Mouse (Mus musculus): ENCODE results near the gene Pnn. TPM values are rescaled to one million over a fixed set of nuclear protein-coding genes. Genes with fewer than 3 reads are reported as not detected.
A peak's percentile ranks its signal among the peaks of the same experiment; 100 is the strongest.

The Pnn gene
- total and polyA plus RNA-seq, 3 experiments = 38.4 to 216 (median 132) TPM

DNA sequence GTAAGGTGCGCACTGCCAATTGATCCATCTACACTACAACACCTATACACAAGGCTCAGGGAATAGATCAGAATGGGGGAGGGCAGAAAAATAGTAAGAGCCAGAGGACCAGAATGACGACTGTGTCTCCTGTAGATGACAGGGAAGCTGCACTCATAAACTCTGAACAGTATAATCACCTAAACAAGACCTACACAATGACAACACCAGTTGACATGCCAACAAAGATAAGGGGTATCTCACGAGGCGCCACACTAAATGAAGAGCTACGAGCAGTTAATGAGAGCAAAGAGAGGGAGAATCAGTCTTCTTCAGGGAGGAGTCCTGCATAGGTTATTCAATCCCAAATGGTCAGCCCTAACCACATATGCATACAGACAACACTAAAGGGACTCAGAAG, 13.5 kb upstream of the Pnn start (continued):
- TF ChIP-seq MYB (IDR thresholded peaks at IDR 0.05; ENCODE audit: low read depth, low read length) (no peak), MEF2A (IDR thresholded peaks at IDR 0.05; ENCODE audit: extremely low read depth, insufficient replicate concordance, low read depth, low read length, poor library complexity, severe bottlenecking) (no peak), MAZ (IDR thresholded peaks at IDR 0.05; ENCODE audit: low read depth, low read length) (no peak), ELF1 (IDR thresholded peaks at IDR 0.05; ENCODE audit: low read depth, low read length) (no peak), TAL1 (IDR thresholded peaks at IDR 0.05; ENCODE audit: low read length) (peak; percentile 34), NRF1 (IDR thresholded peaks at IDR 0.05; ENCODE audit: insufficient read depth, low read depth, low read length, poor library complexity, severe bottlenecking) (no peak), POLR2AphosphoS2 (IDR thresholded peaks at IDR 0.05; ENCODE audit: low read length) (no peak; the same call in 1 of the 2 replicates), SMC3 (IDR thresholded peaks at IDR 0.05; ENCODE audit: low read depth, low read length) (no peak), CHD2 (IDR thresholded peaks at IDR 0.05; ENCODE audit: low read length) (no peak), ETS1 (IDR thresholded peaks at IDR 0.05; ENCODE audit: low read depth, low read length) (peak; percentile 89), SIN3A (IDR thresholded peaks at IDR 0.05; ENCODE audit: low read length) (peak; percentile 88), POLR2A (IDR thresholded peaks at IDR 0.05; ENCODE audit: control insufficient read depth in 1 of 2, insufficient read depth in 1 of 2, low read depth in 1 of 2, low read length in 2 of 2, poor library complexity in 1 of 2) (no peak), POLR2AphosphoS5 (IDR thresholded peaks at IDR 0.05; ENCODE audit: borderline replicate concordance, low read depth, low read length) (no peak), HCFC1 (IDR thresholded peaks at IDR 0.05; ENCODE audit: low read depth, low read length) (0 out of 2 replicates have a peak, but pooled peaks have one; percentile 34), CTCF (IDR thresholded peaks at IDR 0.05 in 2 of 3, conservative IDR thresholded peaks at IDR 0.05 in 1 of 3; ENCODE audit: control insufficient read depth in 1 of 3, insufficient read depth in 1 of 3, low read depth in 2 of 3, low read length in 3 of 3, poor library complexity in 1 of 3, severe bottlenecking in 1 of 3) (no peak), UBTF (IDR thresholded peaks at IDR 0.05; ENCODE audit: borderline replicate concordance, insufficient read depth, low read depth, low read length) (no peak), MAX (IDR thresholded peaks at IDR 0.05; ENCODE audit: low read length) (no peak)

DNA sequence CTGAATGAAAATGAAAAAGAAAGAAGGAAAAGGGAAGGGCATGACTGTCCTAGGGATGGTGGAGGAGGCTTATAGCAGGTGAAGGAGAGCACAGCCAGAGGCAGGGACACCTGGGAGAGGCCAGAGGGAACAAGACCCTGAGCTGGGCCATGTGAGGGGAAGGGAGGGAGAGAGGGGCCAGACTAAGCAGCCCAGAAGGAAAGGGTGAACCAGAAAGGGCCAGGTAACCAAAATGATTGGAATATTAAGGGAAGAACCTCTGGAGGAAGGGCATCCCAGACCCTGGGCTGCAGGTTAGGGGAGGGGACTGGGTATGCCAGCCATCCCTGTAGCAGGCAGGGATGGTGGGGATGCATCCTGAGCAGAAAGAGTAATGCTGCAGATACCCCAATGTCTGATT, 12.7 kb upstream of the Pnn start:
- peaks cover 7 to 84% of the 10 kb centered on the region in 2 experiments for H3K36me3 ChIP-seq (ENCODE audit: control insufficient read depth in 1 of 2, insufficient read depth in 2 of 2, low read length in 2 of 2)
- DNase-seq (ENCODE audit: low read depth, low spot score) = no peak
- TF ChIP-seq POLR2A (IDR thresholded peaks at IDR 0.05; ENCODE audit: control insufficient read depth in 1 of 2, insufficient read depth in 1 of 2, low read depth in 1 of 2, low read length in 2 of 2, poor library complexity in 1 of 2) (no peak), POLR2AphosphoS5 (IDR thresholded peaks at IDR 0.05; ENCODE audit: borderline replicate concordance, low read depth, low read length) (no peak), NRF1 (IDR thresholded peaks at IDR 0.05; ENCODE audit: insufficient read depth, low read depth, low read length, poor library complexity, severe bottlenecking) (no peak), TCF12 (IDR thresholded peaks at IDR 0.05; ENCODE audit: low read depth, low read length) (no peak), BHLHE40 (IDR thresholded peaks at IDR 0.05; ENCODE audit: borderline replicate concordance, low read depth, low read length) (no peak)
- H3K9ac ChIP-seq (ENCODE audit: control insufficient read depth, low read depth, low read length, poor library complexity, severe bottlenecking) = no peak overlapping the region; the same call in 1 of the 2 replicates
- H3K27me3 ChIP-seq (ENCODE audit: control insufficient read depth in 1 of 2, insufficient read depth in 2 of 2, low read length in 2 of 2) = no peaks in the 10 kb centered on the region
- H3K4me1 ChIP-seq (ENCODE audit: control insufficient read depth in 1 of 2, insufficient read depth in 2 of 2, low read length in 2 of 2) = peaks cover 47 to 62% of the 10 kb centered on the region in 2 experiments
- H3K27ac ChIP-seq (ENCODE audit: control insufficient read depth, low read depth, low read length) = peak overlapping the region; percentile 96
- no peak overlapping the region for H3K4me3 ChIP-seq (ENCODE audit: control insufficient read depth in 1 of 2, insufficient read depth in 1 of 2, low read depth in 2 of 2, low read length in 2 of 2)
- H3K9me3 ChIP-seq (replicated peaks; ENCODE audit: insufficient read depth, low read length) = no peaks in the 10 kb centered on the region
- H3K79me2 ChIP-seq (ENCODE audit: control insufficient read depth, insufficient read depth, low read length, poor library complexity) = peaks cover 35% of the 10 kb centered on the region

Data from MEL (cell line).